Mouse (Mus musculus): ENCODE measurements around the gene Mst1. TPM values are rescaled to one million over a fixed set of nuclear protein-coding genes. Genes with fewer than 3 reads are reported as not detected.

Mst1 gene
- polyA plus RNA-seq, 1 experiment from 2014 or later = not detected

DNA sequence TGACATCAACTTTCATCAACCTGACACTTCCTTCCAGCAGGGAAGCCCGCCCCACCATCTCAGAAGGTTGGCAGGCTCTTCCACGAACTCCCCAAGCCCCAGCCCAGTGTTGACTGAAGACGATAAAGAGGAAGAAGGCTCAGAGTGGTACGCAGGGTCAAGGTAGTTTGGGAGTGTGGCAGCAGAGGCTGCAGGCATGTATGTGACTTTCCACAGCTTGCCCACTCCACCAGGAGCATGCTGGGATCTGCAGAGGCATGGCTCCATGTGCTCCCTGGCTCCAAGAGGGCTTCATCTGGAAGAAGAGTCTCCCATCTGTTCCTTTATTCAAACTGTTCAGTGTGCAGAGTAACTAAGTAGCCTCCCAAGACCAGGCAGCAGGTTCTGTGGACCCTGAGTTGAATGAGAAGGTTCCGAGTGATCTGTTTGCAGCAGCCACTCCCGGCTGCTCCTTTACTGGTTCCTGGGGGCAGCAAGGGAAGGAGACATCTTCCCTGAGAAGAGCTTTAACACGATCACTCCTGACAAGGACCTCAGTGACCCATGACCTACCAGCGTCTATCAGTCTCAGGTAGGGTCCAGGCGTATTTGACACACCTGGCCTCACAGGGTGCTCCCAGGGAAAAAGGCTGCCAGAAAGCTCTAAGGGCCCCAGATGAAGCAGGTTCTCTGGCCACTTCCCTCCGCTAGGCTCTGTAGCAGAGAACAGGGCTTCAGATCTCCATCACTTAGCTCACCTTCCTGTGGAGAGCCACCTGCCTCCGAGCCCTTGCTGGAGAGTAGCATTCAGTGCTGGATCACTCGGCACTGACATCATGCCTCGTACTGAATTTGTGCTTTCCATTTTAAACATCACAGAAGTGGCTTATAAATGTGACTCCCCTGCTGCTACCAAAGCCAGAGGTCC lies 49.1 kb downstream of the Mst1 start:
- peaks cover 30% of the 10 kb centered on the region for H3K36me3 ChIP-seq (ENCODE audit: control insufficient read depth, insufficient read depth, low read length)
- ATAC-seq (ENCODE audit: low FRiP score, low TSS enrichment) = no peak

DNA sequence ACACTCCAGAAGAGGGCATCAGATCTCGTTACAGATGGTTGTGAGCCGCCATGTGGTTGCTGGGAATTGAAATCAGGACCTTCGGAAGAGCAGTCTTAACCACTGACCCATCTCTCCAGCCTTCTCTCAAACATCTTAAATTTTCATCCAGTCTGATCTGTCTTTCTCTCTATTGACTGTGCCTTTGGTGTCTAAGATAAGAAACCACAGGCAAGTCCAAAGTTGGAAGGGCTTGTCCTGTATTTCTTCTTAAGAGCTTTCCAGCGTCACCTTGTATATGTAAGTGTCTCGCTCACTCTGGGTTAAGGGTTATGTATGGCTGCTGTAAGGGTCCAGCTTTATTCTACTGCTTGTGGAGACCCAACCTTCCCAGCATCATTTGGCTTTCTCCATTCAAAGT lies 51.3 kb downstream of the Mst1 start:
- no peak for DNase-seq

More for the DNA sequence above, 49.1 kb downstream of the Mst1 start:
- DNase-seq = no peak
- Histone ChIP-seq H3K9me3 (ENCODE audit: control insufficient read depth, low read length) (no peaks in the 10 kb centered on the region), H3K9ac (replicated peaks; ENCODE audit: low read length) (no peak overlapping the region), H3K27ac (replicated peaks; ENCODE audit: low read depth, low read length) (no peak overlapping the region), H3K27me3 (ENCODE audit: control insufficient read depth, insufficient read depth, low read length) (no peaks in the 10 kb centered on the region), H3K4me3 (replicated peaks; ENCODE audit: low read depth, low read length) (no peak overlapping the region), H3K4me2 (ENCODE audit: low read length) (no peak overlapping the region), H3K4me1 (ENCODE audit: control insufficient read depth, insufficient read depth, low read length) (no peaks in the 10 kb centered on the region)
- WGBS = 87% methylated on average over 13 of the region's 13 CpGs

DNA sequence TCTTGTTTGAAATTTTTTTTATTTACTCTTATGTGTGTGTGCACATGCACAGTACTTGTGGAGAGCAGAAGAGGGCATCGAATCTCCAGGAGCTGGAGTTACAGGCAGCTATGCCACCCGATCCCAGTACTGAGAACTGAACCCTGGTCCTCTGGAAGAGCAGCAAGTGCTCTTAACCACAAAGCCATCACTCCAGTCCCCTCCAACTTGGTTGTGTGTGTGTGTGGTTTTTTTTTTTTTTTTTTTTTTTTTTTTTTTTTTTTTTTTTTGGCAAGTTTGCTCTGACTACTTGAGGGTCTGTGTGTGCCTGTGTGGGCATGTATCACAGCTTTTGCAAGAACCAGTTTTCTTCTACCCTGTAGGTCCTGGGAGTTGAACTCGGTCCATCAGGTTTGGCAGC lies 52.1 kb downstream of the Mst1 start:
- peaks cover 26% of the 10 kb centered on the region for H3K36me3 ChIP-seq (ENCODE audit: control insufficient read depth, insufficient read depth, low read length)
- no peak overlapping the region for H3K27ac ChIP-seq (replicated peaks; ENCODE audit: low read depth, low read length)
- no peaks in the 10 kb centered on the region for H3K4me1 ChIP-seq (ENCODE audit: control insufficient read depth, insufficient read depth, low read length)
- 97% methylated on average over 3 of the region's 3 CpGs for WGBS
- no peak overlapping the region for H3K4me3 ChIP-seq (replicated peaks; ENCODE audit: low read depth, low read length)
- DNase-seq = no peak
- H3K27me3 ChIP-seq (ENCODE audit: control insufficient read depth, insufficient read depth, low read length) = no peaks in the 10 kb centered on the region
- H3K9ac ChIP-seq (replicated peaks; ENCODE audit: low read length) = no peak overlapping the region
- H3K4me2 ChIP-seq (ENCODE audit: low read length) = no peak overlapping the region
- no peak for ATAC-seq (ENCODE audit: low FRiP score, low TSS enrichment)
- no peaks in the 10 kb centered on the region for H3K9me3 ChIP-seq (ENCODE audit: control insufficient read depth, low read length)

More for the DNA sequence above, 51.3 kb downstream of the Mst1 start:
- Histone ChIP-seq H3K36me3 (ENCODE audit: control insufficient read depth, insufficient read depth, low read length) (peaks cover 18% of the 10 kb centered on the region), H3K4me1 (ENCODE audit: control insufficient read depth, insufficient read depth, low read length) (no peaks in the 10 kb centered on the region), H3K4me3 (replicated peaks; ENCODE audit: low read depth, low read length) (no peak overlapping the region), H3K27me3 (ENCODE audit: control insufficient read depth, insufficient read depth, low read length) (no peaks in the 10 kb centered on the region), H3K9me3 (ENCODE audit: control insufficient read depth, low read length) (no peaks in the 10 kb centered on the region), H3K27ac (replicated peaks; ENCODE audit: low read depth, low read length) (no peak overlapping the region), H3K4me2 (ENCODE audit: low read length) (no peak overlapping the region), H3K9ac (replicated peaks; ENCODE audit: low read length) (no peak overlapping the region)
- WGBS = 91% methylated on average over 5 of the region's 5 CpGs
- no peak for ATAC-seq (ENCODE audit: low FRiP score, low TSS enrichment)

GRCm38 (mm10) chr9:108133478-108133877 lies 53.2 kb downstream of the Mst1 start:
- Histone ChIP-seq H3K27ac (replicated peaks; ENCODE audit: low read depth, low read length) (no peak overlapping the region), H3K36me3 (ENCODE audit: control insufficient read depth, insufficient read depth, low read length) (peaks cover 36% of the 10 kb centered on the region), H3K27me3 (ENCODE audit: control insufficient read depth, insufficient read depth, low read length) (no peaks in the 10 kb centered on the region), H3K4me3 (replicated peaks; ENCODE audit: low read depth, low read length) (no peak overlapping the region), H3K9ac (replicated peaks; ENCODE audit: low read length) (no peak overlapping the region), H3K4me2 (ENCODE audit: low read length) (no peak overlapping the region), H3K4me1 (ENCODE audit: control insufficient read depth, insufficient read depth, low read length) (no peaks in the 10 kb centered on the region), H3K9me3 (ENCODE audit: control insufficient read depth, low read length) (no peaks in the 10 kb centered on the region)
- WGBS = 79% methylated on average over 1 of the region's 1 CpGs
- ATAC-seq (ENCODE audit: low FRiP score, low TSS enrichment) (no peak), DNase-seq (no peak)

Small RNAs within 50 kb of the gene (microRNA-seq; reads per million reads assigned to microRNA genes)
- gene Gm47303 (not detected), gene Mir7088 (not detected)

Other genes with a start within 250 kb of the Mst1 start
- gene Rbm6, start 207.2 kb upstream of the Mst1 start, polyA plus RNA-seq (2014; fragmentation: Nextera tagmentation; extraction: Ambion mirVana) = 72.6 and 95.5 TPM in 2 replicates
- gene Mon1a, start 192.3 kb upstream of the Mst1 start, polyA plus RNA-seq (2014; fragmentation: Nextera tagmentation; extraction: Ambion mirVana) = 21.8 and 25.5 TPM in 2 replicates
- 0.58 and 0.82 TPM in 2 replicates for gene Mst1r, start 173.6 kb upstream of the Mst1 start, polyA plus RNA-seq (2014; fragmentation: Nextera tagmentation; extraction: Ambion mirVana)
- gene Actl11, start 152.0 kb upstream of the Mst1 start, polyA plus RNA-seq (2014; fragmentation: Nextera tagmentation; extraction: Ambion mirVana) = not detected in 2 replicates
- 16.7 and 26.1 TPM in 2 replicates for gene Camkv, start 144.8 kb upstream of the Mst1 start, polyA plus RNA-seq (2014; fragmentation: Nextera tagmentation; extraction: Ambion mirVana)
- gene Traip, start 130.3 kb upstream of the Mst1 start, polyA plus RNA-seq (2014; fragmentation: Nextera tagmentation; extraction: Ambion mirVana) = 10.3 and 10.4 TPM in 2 replicates
- 2.6 and 5.0 TPM in 2 replicates for gene Uba7, start 104.9 kb upstream of the Mst1 start, polyA plus RNA-seq (2014; fragmentation: Nextera tagmentation; extraction: Ambion mirVana)
- gene Gm20661, start 97.4 kb upstream of the Mst1 start, polyA plus RNA-seq (2014; fragmentation: Nextera tagmentation; extraction: Ambion mirVana) = 0.47 and 0.49 TPM in 2 replicates
- gene Inka1, start 94.6 kb upstream of the Mst1 start, polyA plus RNA-seq (2014; fragmentation: Nextera tagmentation; extraction: Ambion mirVana) = 12.1 and 13.3 TPM in 2 replicates
- 1.1 and 1.2 TPM in 2 replicates for gene Cdhr4, start 87.9 kb upstream of the Mst1 start, polyA plus RNA-seq (2014; fragmentation: Nextera tagmentation; extraction: Ambion mirVana)
- gene Gm20662, start 84.1 kb upstream of the Mst1 start, polyA plus RNA-seq (2014; fragmentation: Nextera tagmentation; extraction: Ambion mirVana) = 0.72 TPM in 1 of 2 replicates, not detected in the other
- 61.1 and 64.4 TPM in 2 replicates for gene Ip6k1, start 77.9 kb upstream of the Mst1 start, polyA plus RNA-seq (2014; fragmentation: Nextera tagmentation; extraction: Ambion mirVana)
- 14.0 and 16.7 TPM in 2 replicates for gene Gmppb, start 31.2 kb upstream of the Mst1 start, polyA plus RNA-seq (2014; fragmentation: Nextera tagmentation; extraction: Ambion mirVana)
- 2.4 and 3.5 TPM in 2 replicates for gene Amigo3, start 27.3 kb upstream of the Mst1 start, polyA plus RNA-seq (2014; fragmentation: Nextera tagmentation; extraction: Ambion mirVana)
- 54.8 and 56.2 TPM in 2 replicates for gene Rnf123, start 2.9 kb downstream of the Mst1 start, polyA plus RNA-seq (2014; fragmentation: Nextera tagmentation; extraction: Ambion mirVana)
- 38.0 and 43.8 TPM in 2 replicates for gene Apeh, start 14.2 kb downstream of the Mst1 start, polyA plus RNA-seq (2014; fragmentation: Nextera tagmentation; extraction: Ambion mirVana)
- gene Bsn, start 109.9 kb downstream of the Mst1 start, polyA plus RNA-seq (2014; fragmentation: Nextera tagmentation; extraction: Ambion mirVana) = 14.2 and 14.7 TPM in 2 replicates
- gene Dag1, start 183.5 kb downstream of the Mst1 start, polyA plus RNA-seq (2014; fragmentation: Nextera tagmentation; extraction: Ambion mirVana) = 49.3 and 64.2 TPM in 2 replicates
- gene Nicn1, start 210.0 kb downstream of the Mst1 start, polyA plus RNA-seq (2014; fragmentation: Nextera tagmentation; extraction: Ambion mirVana) = 138 and 157 TPM in 2 replicates
- gene Amt, start 216.4 kb downstream of the Mst1 start, polyA plus RNA-seq (2014; fragmentation: Nextera tagmentation; extraction: Ambion mirVana) = 23.2 and 23.5 TPM in 2 replicates
- gene Rhoa, start 225.7 kb downstream of the Mst1 start, polyA plus RNA-seq (2014; fragmentation: Nextera tagmentation; extraction: Ambion mirVana) = 217 and 224 TPM in 2 replicates
- 52.3 and 56.3 TPM in 2 replicates for gene Tcta, start 225.7 kb downstream of the Mst1 start, polyA plus RNA-seq (2014; fragmentation: Nextera tagmentation; extraction: Ambion mirVana)

Data from midbrain, embryonic 14.5 days (tissue).